In genomic region chr6:85867726-85868690, GRCm38 (mm10) we compare ENCODE assay signal across 30 mouse cellular contexts. TPM values are rescaled to one million over a fixed set of nuclear protein-coding genes. Genes with fewer than 3 reads are reported as not detected.
DNase-seq lines count a peak whose midpoint lies in the region; ATAC-seq and TF ChIP-seq lines count a peak whose summit lies in the region.
"Had no signal": no experiment of that assay in that cellular context is flagged by ENCODE, and none has a peak within 500 bp of the region (broad histone marks: within the 10 kb centered on the region; RNA-seq: fewer than 3 reads in every experiment).

No protein-coding gene starts in this region.

- TF ChIP-seq CTCF in kidney, adult 2 months (conservative IDR thresholded peaks at IDR 0.05; ENCODE audit: insufficient read depth, insufficient read length, low read depth, low read length): no peak

- H3K4me1 ChIP-seq in kidney, embryonic 15.5 days: peaks cover 18% of the 10 kb centered on the region; the same call in 1 of the 2 replicates
- H3K4me1 ChIP-seq in kidney, adult 2 months (ENCODE audit: control insufficient read depth, insufficient read depth, low read length): peaks cover 20% of the 10 kb centered on the region
- H3K4me1 ChIP-seq: forebrain, embryonic 10.5 days; limb, embryonic 12.5 days; liver, embryonic 12.5 days; midbrain, embryonic 12.5 days had no signal

- no peak overlapping the region for H3K27ac ChIP-seq in kidney, embryonic 15.5 days
- peak overlapping the region; percentile 97 for H3K27ac ChIP-seq in kidney, adult 2 months (ENCODE audit: insufficient read depth, low read depth, low read length)
- H3K27ac ChIP-seq: forebrain, embryonic 10.5 days; hindbrain, embryonic 10.5 days; hindbrain, postnatal 0 days; layer of hippocampus, adult 2 months; limb, embryonic 12.5 days; liver, embryonic 12.5 days; midbrain, embryonic 12.5 days had no signal

- 64% methylated on average over 8 of the region's 8 CpGs for WGBS in kidney, embryonic 15.5 days
- WGBS in kidney, adult 2 months: 66% methylated on average over 8 of the region's 8 CpGs

- H3K4me2 ChIP-seq in kidney, embryonic 15.5 days: no peak overlapping the region
- H3K4me2 ChIP-seq: limb, embryonic 12.5 days; liver, embryonic 12.5 days; midbrain, embryonic 12.5 days had no signal

- peak; percentile 38 for DNase-seq in kidney, adult 11 months
- peak; percentile 3 for DNase-seq in MEL-GATA-1-ER (ENCODE audit: extremely low read depth, low read depth)
- DNase-seq in kidney, adult 2 months: peak; percentile 53
- peak; percentile 52 for DNase-seq in kidney, postnatal 14 days
- DNase-seq in frontal cortex, adult 2 months (ENCODE audit: extremely low spot score in 1 of 2, low spot score in 1 of 2): no peak
- DNase-seq in cerebellum, adult 11 months: no peak
- DNase-seq in gastrocnemius, postnatal 25 days: no peak
- DNase-seq: cerebellum, adult 9-11 months; forebrain, postnatal 0 days; gastrocnemius, postnatal 36 days; lung, adult 2 months; lung, postnatal 14 days; right cerebral cortex, postnatal 25 days; thymus, adult 18-20 months; thymus, postnatal 36 days had no signal

- TF ChIP-seq POLR2A in kidney, adult 2 months (IDR thresholded peaks at IDR 0.05; ENCODE audit: low read depth, low read length): no peak

- H3K4me3 ChIP-seq in kidney, embryonic 15.5 days (replicated peaks): no peak overlapping the region
- peak overlapping the region; percentile 24 for H3K4me3 ChIP-seq in kidney, adult 2 months (ENCODE audit: insufficient read depth, low read depth, low read length)
- H3K4me3 ChIP-seq: forebrain, embryonic 10.5 days; hindbrain, embryonic 10.5 days; layer of hippocampus, adult 2 months; limb, embryonic 12.5 days; liver, embryonic 12.5 days; midbrain, embryonic 12.5 days had no signal

- no peak overlapping the region for H3K9ac ChIP-seq in kidney, embryonic 15.5 days
- H3K9ac ChIP-seq: forebrain, postnatal 0 days; limb, embryonic 12.5 days; liver, embryonic 12.5 days; midbrain, embryonic 12.5 days had no signal

- H3K9me3 ChIP-seq in kidney, embryonic 15.5 days (replicated peaks): no peaks in the 10 kb centered on the region
- H3K9me3 ChIP-seq: forebrain, embryonic 10.5 days; hindbrain, embryonic 10.5 days; limb, embryonic 12.5 days; liver, embryonic 12.5 days; midbrain, embryonic 12.5 days had no signal

- no peak for ATAC-seq in kidney, embryonic 15.5 days (replicated peaks; ENCODE audit: low FRiP score)
- ATAC-seq: activated CD4-positive, CD25-positive, alpha-beta regulatory T cell, adult 4 months; forebrain, postnatal 0 days; hindbrain, postnatal 0 days; intestine, embryonic 16.5 days; liver, embryonic 12.5 days had no signal

- H3K27me3 ChIP-seq in kidney, embryonic 15.5 days: no peaks in the 10 kb centered on the region
- no peaks in the 10 kb centered on the region for H3K27me3 ChIP-seq in kidney, adult 2 months (replicated peaks; ENCODE audit: control insufficient read depth, insufficient read depth, low read length)
- H3K27me3 ChIP-seq: limb, embryonic 12.5 days; liver, embryonic 12.5 days; midbrain, embryonic 12.5 days had no signal

- H3K36me3 ChIP-seq in kidney, embryonic 15.5 days: no peaks in the 10 kb centered on the region
- H3K36me3 ChIP-seq in kidney, adult 2 months (ENCODE audit: control insufficient read depth, insufficient read depth, low read length): no peaks in the 10 kb centered on the region
- H3K36me3 ChIP-seq: forebrain, embryonic 10.5 days; hindbrain, embryonic 10.5 days; limb, embryonic 12.5 days; liver, embryonic 12.5 days; midbrain, embryonic 12.5 days had no signal

RNA-seq across cellular contexts. Expression of gene Nat8f2, which starts 0.9 kb away (rescaled TPM):
- polyA plus RNA-seq in kidney, embryonic 15.5 days (2015; fragmentation: Nextera tagmentation; extraction: Ambion mirVana): 1.2 and 1.5 TPM in 2 replicates
- polyA plus RNA-seq in kidney, adult 2 months (2012; rRNA removed): 4.8 and 5.7 TPM in 2 replicates
- 0.32 TPM in 2 replicates for polyA plus RNA-seq in frontal cortex, adult 2 months (2012; rRNA removed)
- under 1 TPM in 1 of 2 experiments, not detected in 1; 0.08 TPM for total RNA-seq in gastrocnemius, postnatal 25 days (2021)
- total RNA-seq: forebrain, postnatal 0 days; gastrocnemius, postnatal 36 days; hindbrain, postnatal 0 days; megakaryocyte progenitor cell, adult 5-6 weeks had no signal
- polyA plus RNA-seq: activated CD4-positive, CD25-positive, alpha-beta regulatory T cell, adult 4 months; embryonic facial prominence, embryonic 11.5 days; forebrain, embryonic 10.5 days; forebrain, postnatal 0 days; heart, embryonic 16.5 days; hindbrain, embryonic 10.5 days; hindbrain, postnatal 0 days; intestine, embryonic 16.5 days; limb, embryonic 12.5 days; midbrain, embryonic 12.5 days; stomach, embryonic 14.5 days had no signal

RNA-seq across cellular contexts. Expression of gene Nat8, which starts 36.1 kb away (rescaled TPM):
- polyA plus RNA-seq in kidney, embryonic 15.5 days (2015; fragmentation: Nextera tagmentation; extraction: Ambion mirVana): 1.3 TPM in 2 replicates
- 235 and 248 TPM in 2 replicates for polyA plus RNA-seq in kidney, adult 2 months (2012; rRNA removed)
- 2.8 and 3.5 TPM in 2 replicates for polyA plus RNA-seq in frontal cortex, adult 2 months (2012; rRNA removed)
- total RNA-seq in gastrocnemius, postnatal 25 days (2021): not detected
- total RNA-seq: ES-E14; gastrocnemius, postnatal 36 days; hindbrain, postnatal 0 days; megakaryocyte progenitor cell, adult 5-6 weeks had no signal
- polyA plus RNA-seq: activated CD4-positive, CD25-positive, alpha-beta regulatory T cell, adult 4 months; embryonic facial prominence, embryonic 11.5 days; forebrain, embryonic 10.5 days; hindbrain, embryonic 10.5 days; limb, embryonic 12.5 days; liver, embryonic 12.5 days; midbrain, embryonic 12.5 days; stomach, embryonic 14.5 days had no signal

RNA-seq across cellular contexts. Expression of gene Nat8f4, which starts 36.7 kb away (rescaled TPM):
- 5.9 and 6.3 TPM in 2 replicates for polyA plus RNA-seq in kidney, embryonic 15.5 days (2015; fragmentation: Nextera tagmentation; extraction: Ambion mirVana)
- polyA plus RNA-seq in kidney, adult 2 months (2012; rRNA removed): 5.2 and 5.7 TPM in 2 replicates
- 8.7 and 8.9 TPM in 2 replicates for polyA plus RNA-seq in frontal cortex, adult 2 months (2012; rRNA removed)
- total RNA-seq in gastrocnemius, postnatal 25 days (2021): under 1 TPM; 0.18 to 0.24 TPM

RNA-seq across cellular contexts. Expression of gene Tprkb, which starts 43.7 kb away (rescaled TPM):
- polyA plus RNA-seq in kidney, embryonic 15.5 days (2015; fragmentation: Nextera tagmentation; extraction: Ambion mirVana): 41.0 and 41.6 TPM in 2 replicates
- polyA plus RNA-seq in kidney, adult 2 months (2012; rRNA removed): 140 and 151 TPM in 2 replicates
- polyA plus RNA-seq in frontal cortex, adult 2 months (2012; rRNA removed): 96.5 and 102 TPM in 2 replicates
- total RNA-seq in gastrocnemius, postnatal 25 days (2021): 10 to 100 TPM; 17.2 to 19.1 TPM

RNA-seq across cellular contexts. Expression of gene Nat8f5, which starts 47.2 kb away (rescaled TPM):
- not detected in 2 replicates for polyA plus RNA-seq in kidney, embryonic 15.5 days (2015; fragmentation: Nextera tagmentation; extraction: Ambion mirVana)
- polyA plus RNA-seq in kidney, adult 2 months (2012; rRNA removed): 29.0 and 32.2 TPM in 2 replicates
- 4.6 and 6.3 TPM in 2 replicates for polyA plus RNA-seq in frontal cortex, adult 2 months (2012; rRNA removed)
- total RNA-seq in gastrocnemius, postnatal 25 days (2021): not detected
- total RNA-seq: ES-E14; forebrain, postnatal 0 days; gastrocnemius, postnatal 36 days; megakaryocyte progenitor cell, adult 5-6 weeks had no signal
- polyA plus RNA-seq: activated CD4-positive, CD25-positive, alpha-beta regulatory T cell, adult 4 months; embryonic facial prominence, embryonic 11.5 days; forebrain, embryonic 10.5 days; heart, embryonic 16.5 days; hindbrain, embryonic 10.5 days; limb, embryonic 12.5 days; liver, embryonic 12.5 days; lung, adult 2 months; midbrain, embryonic 12.5 days; stomach, embryonic 14.5 days had no signal

Comparison
In these comparisons a context has a peak if more than half of its experiments do, and no peak if none do; other contexts are left out.
1. RNA of gene Nat8, which starts 36.1 kb away (polyA plus RNA-seq): 235 to 248 TPM in kidney, adult 2 months; 2.8 to 3.5 TPM in frontal cortex, adult 2 months and 1.3 TPM in kidney, embryonic 15.5 days; every median in the first group is over 10 times any median in the second.
2. DNase-seq: peak in kidney, adult 11 months (single experiment), MEL-GATA-1-ER (single experiment), kidney, adult 2 months (single experiment) and kidney, postnatal 14 days (single experiment); none in frontal cortex, adult 2 months (0 of 2), cerebellum, adult 11 months (single experiment) and gastrocnemius, postnatal 25 days (single experiment).